Mouse (Mus musculus) telencephalon, adult 2 months (tissue): ENCODE measurements around the gene Kcnc2.

Experiments used
- DNase-seq: peaks from one replicate; pipeline ENCODE4 v3.0.0-alpha.2; 2011; ENCODE audit warnings: low read depth, low spot score

Kcnc2 gene

DNA sequence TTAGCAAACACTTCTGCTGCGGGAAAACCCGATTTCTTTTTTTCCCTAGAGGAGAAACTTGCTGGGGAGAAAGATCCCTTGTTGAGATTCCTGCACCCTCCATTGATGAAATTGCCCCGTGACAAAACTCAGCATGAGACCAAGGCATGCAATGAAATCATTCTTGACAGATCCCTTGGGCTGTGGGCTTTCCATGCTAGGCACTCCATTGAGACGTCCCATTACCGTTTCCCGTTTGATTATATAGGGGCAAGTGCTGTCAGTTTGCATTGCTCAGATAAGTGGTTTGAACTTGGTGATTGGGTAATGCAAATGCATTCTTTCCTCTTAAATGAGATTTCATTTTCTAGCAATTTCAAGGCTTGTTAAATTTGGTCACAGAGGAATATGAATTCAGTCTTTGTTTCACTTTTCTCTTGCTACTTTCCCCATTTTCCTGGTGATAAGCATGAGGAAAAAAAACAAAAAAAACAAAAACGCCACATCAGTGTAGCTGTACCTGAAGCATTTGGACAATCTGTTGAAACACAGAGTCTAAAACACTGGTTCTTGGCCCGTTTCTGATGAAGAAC, 123.6 kb downstream of the Kcnc2 start:
- DNase-seq = no peak

DNA sequence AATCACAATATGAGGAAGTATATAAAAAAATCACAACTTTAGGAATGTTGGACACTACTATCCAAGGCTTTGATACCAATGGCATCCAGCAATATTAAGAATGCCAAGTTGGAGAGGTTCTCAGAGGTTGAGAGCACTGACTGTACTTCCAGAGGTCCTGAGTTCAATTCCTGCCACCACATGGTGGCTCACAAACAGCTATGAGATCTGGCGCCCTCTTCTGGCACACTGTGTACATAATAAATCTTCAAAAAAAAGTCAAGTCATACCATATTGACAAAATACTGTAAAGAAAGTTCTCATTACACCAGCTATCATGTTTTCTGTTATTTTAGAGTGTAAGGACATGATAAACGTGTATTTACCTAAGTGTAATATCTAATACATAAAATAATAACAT, 126.3 kb downstream of the Kcnc2 start:
- no peak for DNase-seq

DNA sequence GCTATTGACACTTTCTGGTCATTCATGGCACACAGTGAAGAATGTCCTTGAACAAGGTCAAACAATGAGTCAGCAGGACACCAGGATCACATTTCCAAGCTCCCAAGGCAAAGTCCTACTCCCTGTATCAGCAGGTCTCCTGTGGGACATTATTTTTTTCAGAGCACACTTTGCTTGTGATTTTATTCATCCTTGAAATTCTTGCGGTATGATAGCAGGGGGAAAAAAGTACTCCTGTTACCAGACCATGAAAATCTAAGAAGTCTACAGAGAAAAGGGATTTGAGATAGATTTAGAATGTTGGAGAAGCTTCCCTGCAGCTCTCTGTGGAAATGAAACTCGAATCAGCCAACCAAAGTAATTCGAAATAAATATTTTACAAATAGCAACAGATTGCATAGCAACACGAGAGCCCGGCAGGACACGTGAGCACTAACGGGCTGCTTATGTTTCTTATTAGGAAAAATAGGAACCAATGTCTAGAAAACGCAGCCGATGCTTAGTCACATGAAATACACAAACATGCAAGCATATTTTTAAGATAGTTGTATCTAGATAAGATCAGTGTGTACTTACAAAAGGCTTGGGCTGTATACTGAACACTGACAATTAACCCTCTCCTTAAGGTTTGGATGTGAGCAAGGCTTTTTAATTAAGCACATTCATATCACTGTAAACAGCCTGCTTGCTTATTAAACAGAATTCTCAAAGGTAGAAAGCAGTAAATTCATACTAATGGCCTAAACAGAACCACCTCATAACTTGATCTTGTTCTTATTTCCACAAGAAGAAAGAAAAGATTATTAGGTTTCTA, 129.9 kb downstream of the Kcnc2 start:
- peak; percentile 28 for DNase-seq

DNA sequence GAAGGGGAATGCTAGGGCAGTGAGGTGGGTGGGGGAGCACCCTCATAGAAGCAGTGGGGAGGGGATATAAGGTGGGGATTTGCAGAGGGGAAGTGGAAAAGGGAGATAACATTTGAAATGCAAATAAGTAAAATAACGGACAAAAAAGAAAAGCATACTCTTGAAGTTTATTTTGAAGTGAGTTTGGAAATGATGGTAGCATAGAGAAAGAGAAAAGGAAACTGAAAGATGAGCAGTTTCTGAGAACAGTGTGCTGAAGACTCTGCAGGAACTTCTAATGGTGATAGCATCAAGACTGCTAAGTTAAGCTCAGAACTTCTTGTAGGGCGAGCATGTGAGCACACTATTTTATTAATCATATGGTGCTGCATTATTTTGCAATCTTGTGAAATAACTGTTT, 138.6 kb downstream of the Kcnc2 start:
- DNase-seq = no peak

DNA sequence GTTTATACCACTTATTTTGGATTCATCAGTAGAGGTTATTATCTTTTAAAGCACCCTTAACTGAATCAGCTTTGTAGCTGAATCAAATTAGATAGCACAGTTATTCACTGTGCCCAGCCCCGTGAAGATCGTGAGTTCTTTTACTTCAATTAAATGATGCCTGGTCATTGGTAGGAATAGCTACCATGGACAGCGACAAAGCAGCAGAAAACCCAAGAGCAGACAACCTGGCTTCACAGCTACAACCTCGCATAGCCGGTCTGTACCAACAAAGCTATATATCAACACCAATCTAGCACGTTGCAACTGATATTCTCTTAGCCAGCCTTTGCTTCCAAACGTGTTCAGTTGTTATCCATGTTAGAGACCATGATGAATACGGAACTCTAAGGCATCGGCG, 152.4 kb downstream of the Kcnc2 start:
- DNase-seq = no peak

DNA sequence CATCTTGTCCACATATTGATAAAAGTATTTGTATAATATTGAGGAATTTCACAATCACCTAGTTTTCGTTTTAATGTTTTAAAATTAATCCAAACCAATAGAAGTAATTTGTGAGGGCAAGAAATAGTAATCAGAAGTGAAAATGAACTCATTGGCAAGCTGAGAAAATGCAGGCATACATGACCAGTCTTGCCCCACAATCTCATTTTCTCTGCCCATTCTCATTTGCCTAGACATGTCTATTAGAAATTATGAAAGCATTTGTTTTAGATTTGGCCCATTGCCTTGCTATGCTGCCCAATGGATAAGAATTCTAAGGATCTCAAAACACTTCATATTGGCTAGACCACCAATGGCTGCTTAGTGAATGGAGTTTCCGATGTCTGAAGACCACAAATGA, 166.0 kb downstream of the Kcnc2 start:
- DNase-seq = no peak

DNA sequence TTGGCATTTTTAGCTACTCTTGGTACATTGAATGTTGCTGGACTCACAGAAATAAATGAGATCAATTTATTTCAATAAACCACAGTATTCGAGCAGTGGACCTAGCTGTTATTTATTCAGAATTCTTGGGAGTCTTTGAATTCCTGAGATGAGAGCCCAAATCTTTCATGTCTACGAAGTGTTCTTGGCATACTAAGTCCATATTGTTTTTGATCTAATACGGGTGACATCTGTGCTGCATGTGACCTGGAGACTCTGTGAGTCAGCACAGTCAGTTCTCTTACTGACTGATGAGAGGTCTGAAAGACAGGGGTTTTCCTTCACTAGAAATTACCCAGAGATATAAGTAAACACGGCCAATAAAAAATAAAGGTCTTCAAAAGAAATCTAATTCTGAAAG, 173.7 kb downstream of the Kcnc2 start:
- no peak for DNase-seq

DNA sequence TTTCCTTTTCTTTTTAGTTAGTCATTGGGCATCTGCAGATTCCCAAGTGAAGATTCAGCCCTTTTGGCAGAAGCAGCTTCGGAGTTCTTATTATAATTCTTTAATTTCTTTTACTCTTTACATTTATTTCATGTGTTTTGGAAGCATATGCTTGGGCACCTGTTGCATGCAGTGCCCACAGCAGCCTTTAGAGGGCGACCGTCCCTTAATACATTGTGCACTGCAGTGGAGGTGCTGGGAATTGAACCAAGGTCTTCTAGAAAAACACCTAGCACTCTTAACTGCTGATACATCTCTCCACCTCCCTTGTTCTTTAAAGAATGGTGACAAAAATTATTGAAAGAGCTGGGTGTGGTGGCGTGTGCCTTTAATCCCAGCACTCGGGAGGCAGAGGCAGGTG, 180.0 kb downstream of the Kcnc2 start:
- DNase-seq = no peak

DNA sequence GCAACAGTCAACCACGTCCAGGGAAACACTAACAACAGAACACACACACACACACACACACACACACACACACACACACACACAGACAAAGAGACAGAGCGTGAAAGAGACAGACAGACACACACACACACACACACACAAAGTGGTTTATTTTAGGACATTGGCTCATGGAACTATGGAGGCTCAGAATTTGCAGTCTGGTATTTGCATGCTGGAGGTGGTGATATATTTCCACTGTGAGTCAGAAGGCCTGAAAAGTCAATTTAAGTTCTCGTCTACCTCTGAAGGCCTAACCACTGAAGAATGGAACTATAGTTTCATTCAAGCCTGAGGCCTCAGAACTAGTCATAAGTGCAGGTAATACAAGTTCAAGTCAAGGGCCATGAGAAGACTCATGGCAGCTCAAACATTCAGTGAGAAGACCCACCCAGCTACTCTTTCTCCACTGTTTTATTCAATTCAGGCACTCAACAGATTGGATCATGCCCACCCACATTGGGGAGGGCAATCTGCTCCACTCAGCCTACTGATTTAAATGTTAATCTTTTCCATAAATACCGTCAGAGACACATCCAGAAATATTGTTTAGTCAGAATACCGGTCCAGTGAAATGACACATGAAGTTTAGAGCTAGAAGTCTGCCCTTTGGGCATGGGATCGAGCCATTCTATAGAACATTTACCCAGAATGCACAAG, 197.9 kb downstream of the Kcnc2 start:
- peak; percentile 44 for DNase-seq

DNA sequence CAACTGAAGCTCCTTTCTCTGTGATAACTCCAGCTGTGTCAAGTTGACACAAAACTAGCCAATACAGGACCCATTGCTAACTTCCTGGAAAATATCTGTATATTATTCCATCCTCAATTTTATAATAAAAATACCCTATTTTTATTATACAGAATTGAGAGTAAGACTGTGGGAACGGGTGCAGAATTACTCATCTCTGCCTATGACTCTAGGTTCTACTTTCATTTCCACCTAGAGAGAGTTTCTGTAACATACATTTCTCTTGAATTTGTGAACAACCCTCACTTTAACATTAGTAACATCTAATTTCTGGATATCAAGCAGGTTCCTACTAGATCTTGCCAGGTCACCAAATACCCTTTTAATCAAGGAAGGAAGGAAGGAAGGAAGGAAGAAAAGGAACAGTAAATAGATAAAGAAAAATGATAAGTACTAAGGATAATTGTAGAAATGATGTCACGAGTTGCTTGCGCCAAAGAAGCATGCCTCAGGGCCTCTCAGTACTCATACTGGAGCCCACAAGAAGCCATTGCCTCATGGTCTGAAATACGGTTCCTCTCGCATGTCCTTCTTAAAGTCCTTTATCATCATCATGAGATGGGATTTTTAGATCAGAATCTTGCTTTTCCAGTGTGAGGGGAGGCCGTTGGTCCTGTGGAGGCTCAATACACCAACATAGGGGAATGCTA, 203.3 kb downstream of the Kcnc2 start:
- DNase-seq = no peak

DNA sequence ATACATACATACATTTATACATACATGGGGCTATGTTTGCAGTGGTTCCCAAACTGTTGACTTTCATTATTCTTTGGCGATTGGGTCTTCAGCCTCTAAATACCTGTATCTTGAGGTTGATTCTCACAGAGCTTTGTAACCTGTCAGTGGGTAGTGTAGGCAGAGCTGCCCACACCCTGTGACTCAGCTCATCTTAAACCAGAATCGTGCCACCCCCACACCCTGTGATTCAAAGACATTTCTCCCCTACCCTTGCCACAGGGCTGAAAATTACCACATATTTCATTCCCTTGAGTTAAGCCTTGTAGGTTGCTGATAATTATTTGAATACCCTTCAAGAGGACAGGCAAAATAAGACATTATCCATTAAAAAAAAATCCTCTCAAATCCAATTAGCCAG, 210.5 kb downstream of the Kcnc2 start:
- peak; percentile 63 for DNase-seq

DNA sequence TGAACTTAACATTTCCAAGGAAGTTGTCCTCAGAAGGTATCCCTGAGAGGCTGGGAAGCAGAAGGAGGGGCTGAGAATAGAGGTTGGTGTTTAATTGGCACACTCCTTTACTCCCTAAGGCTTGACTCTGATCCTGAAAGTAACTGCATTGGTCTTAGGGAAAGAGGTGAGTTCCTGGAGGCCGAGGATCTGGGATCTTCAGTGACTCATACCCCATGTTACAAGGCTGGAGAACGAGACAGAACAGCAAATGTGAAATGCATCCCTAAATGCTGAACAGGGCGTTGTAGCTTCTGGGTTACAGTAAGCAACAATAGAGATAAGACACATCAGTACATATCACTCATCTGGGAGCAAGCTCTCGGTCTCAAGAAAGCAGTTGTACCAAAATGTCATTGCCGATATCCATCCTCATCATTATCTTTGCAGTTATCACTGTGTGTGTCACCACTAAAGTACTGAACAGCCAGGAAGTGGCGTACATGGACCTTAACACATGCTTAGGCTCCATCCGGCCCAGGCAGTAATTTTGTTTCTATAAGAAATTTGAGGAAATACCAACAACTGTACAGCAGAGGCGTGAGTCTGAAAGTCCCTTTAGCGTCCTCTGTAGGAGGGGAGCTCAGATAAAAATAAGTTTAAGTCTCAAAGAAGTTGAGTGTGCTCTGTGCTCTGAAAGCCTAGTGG, 211.1 kb downstream of the Kcnc2 start:
- peak; percentile 9 for DNase-seq

DNA sequence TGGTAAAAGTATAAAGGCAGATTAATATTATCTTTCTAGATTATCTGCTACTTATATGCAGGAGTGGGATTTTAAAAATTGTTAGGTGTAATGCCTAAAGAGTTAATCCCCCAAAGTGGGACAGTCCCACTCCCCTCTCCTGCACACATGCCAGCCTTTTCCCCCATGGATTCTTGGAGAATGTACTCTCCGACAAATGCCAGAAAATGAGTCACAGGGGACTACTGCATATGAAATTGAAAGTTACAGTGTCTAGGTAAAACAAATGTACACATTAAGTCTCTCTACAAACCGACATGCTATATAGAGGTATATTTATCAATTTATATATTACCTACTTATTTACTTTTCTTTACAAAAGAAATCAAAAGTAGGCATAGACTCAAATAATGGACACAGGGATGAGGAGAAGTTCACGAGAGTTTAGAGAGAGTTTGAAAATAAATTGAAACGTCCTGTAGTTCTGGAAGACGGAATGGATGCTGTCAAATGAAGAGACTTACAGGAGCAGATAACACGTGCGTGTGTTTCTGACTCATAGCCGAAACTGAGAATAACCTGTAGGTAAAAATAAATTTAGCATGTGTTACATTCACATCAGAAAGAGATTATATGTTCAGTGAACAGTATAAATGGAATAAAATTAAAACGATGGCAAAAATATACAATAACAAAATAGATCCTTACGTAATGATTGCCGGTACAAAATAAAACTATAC, 213.6 kb downstream of the Kcnc2 start:
- DNase-seq = peak; percentile 18

DNA sequence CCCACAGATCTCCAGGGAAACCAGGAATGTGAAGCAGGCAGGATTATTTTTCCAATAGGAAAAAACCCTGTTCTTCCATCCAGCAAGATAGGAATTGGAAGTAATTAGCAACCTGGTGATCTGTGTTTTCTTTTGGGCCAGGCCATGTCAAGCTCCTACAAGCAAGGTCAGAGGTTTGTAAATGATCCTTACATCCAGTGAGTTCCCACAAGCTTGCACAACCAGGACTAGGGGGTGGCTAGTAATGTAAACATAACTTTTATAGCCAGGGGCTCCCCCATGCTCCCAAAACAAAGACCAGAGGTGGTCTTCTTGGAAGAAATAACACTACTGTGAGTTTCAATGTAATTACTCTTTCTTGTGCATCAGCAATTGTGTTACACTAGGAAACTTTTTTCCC, 214.9 kb downstream of the Kcnc2 start:
- no peak for DNase-seq

DNA sequence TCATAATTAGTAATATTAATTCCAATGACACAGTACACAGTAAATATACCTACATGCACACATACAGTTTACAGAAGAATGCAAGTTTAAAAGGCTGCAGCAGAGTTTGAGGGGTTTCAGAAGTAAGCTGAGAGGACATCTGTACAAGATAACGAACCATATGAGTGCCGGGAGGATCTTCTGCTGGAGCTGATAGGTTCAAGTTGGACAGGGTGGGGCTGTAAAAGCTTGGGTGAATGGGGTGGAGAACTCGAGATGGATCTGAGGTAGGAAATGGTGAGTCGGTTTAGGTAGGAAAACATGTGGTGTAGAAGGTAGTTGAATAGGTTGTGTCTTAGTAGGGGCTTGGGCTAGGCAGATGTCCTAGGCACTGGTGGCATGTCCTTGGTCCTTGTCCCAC, 217.8 kb downstream of the Kcnc2 start:
- DNase-seq = no peak
